Mouse (Mus musculus) ES-E14 (cell line): ENCODE measurements around the gene Akirin1.

Source experiments
- HCFC1 ChIP-seq: IDR thresholded peaks from 2 replicates; pipeline ENCODE4 v1.6.1; 2012; ENCODE audit warnings: low read length, inconsistent platforms, borderline replicate concordance; ENCODE audit not compliant: insufficient read depth
- MAFK ChIP-seq: IDR thresholded peaks from 2 replicates; pipeline ENCODE4 v1.6.1; 2014; ENCODE audit warnings: mild to moderate bottlenecking, low read depth, low read length, inconsistent platforms; ENCODE audit not compliant: insufficient read depth

DNA sequence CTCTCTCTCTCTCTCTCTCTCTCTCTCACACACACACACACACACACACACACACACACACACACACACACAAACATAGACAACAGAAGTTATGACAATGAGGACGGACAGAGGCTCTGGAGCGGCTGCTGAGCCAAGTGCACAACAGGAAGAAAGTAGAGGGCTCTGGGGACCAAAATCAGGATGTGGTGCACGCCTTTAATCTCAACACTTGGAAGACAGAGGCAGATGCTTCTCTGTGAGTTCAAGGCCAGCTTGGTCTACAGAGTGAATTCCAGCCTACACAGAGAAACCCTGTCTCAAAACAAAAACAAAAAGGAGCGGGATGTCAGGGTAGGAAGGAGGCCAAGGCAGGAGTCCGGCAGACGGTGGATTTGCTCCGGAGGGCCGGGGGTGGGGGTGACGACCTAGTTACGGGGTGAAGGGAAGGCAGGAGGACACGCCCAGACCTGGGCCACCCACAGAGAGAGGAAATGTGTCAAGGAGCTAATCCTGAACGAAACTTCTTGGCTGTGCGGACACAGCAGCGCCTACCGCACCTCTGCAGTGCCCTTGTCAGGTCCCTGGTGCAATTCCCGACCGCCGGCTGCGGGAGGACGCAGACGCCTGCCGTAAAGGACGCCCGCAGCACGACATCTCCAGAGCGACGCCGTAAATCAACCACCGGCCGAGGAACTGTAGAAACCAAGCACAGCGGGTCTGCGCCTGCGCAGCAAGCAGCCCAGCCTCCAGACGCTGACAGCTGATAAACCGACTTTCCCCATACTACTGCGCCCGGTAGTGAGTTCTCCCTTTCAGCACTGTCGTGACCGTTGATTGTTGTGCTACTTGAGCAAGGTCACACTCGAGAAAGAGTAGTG, 32.3 kb downstream of the Akirin1 start, which contains the start of gene Ndufs5:
- TF ChIP-seq MAFK (no peak), HCFC1 (no peak)
